Mouse (Mus musculus) urinary bladder, adult 18-20 months (tissue): Measurements from ENCODE around the gene Tagln2.

Experiments used
- DNase-seq, 2 experiments: peaks; one replicate each; pipeline ENCODE4 v3.0.0; 2022; ENCODE audit warnings: low spot score in 2 of 2, mixed read lengths in 2 of 2

Gene Tagln2

GRCm38 (mm10) chr1:172525027-172525764 is 25.3 kb downstream of the Tagln2 start:
- peak in 1 of 2 experiments; percentile 42 for DNase-seq

- DNase-seq: no peak
Measured at GRCm38 (mm10) chr1:172525971-172526370, 26.1 kb downstream of the Tagln2 start.

GRCm38 (mm10) chr1:172526380-172527081 is 26.7 kb downstream of the Tagln2 start:
- no peak for DNase-seq

GRCm38 (mm10) chr1:172527431-172527830 is 27.6 kb downstream of the Tagln2 start:
- DNase-seq: no peak

GRCm38 (mm10) chr1:172528701-172529100 is 28.9 kb downstream of the Tagln2 start:
- peak; percentile 85 to 86 for DNase-seq

- no peak for DNase-seq
Measured at GRCm38 (mm10) chr1:172530544-172531220, 30.8 kb downstream of the Tagln2 start.

- DNase-seq: peak in 1 of 2 experiments; percentile 55
Measured at GRCm38 (mm10) chr1:172532551-172532950, 32.7 kb downstream of the Tagln2 start.

- no peak for DNase-seq
Measured at GRCm38 (mm10) chr1:172535116-172535515, 35.3 kb downstream of the Tagln2 start.

GRCm38 (mm10) chr1:172539827-172540226 is 40.0 kb downstream of the Tagln2 start:
- peak in 1 of 2 experiments; percentile 45 for DNase-seq

- DNase-seq: no peak
Measured at GRCm38 (mm10) chr1:172540283-172540820, 40.5 kb downstream of the Tagln2 start.

GRCm38 (mm10) chr1:172546062-172546461 is 46.2 kb downstream of the Tagln2 start:
- no peak for DNase-seq

GRCm38 (mm10) chr1:172548501-172548900 is 48.7 kb downstream of the Tagln2 start:
- no peak for DNase-seq

GRCm38 (mm10) chr1:172549314-172549713 is 49.5 kb downstream of the Tagln2 start:
- DNase-seq: no peak

GRCm38 (mm10) chr1:172549717-172550116 is 49.9 kb downstream of the Tagln2 start:
- DNase-seq: no peak

- peak in 1 of 2 experiments; percentile 59 for DNase-seq
Measured at GRCm38 (mm10) chr1:172550551-172550951, 50.7 kb downstream of the Tagln2 start.

GRCm38 (mm10) chr1:172551009-172551408 is 51.2 kb downstream of the Tagln2 start:
- DNase-seq: no peak

- DNase-seq: no peak
Measured at GRCm38 (mm10) chr1:172552623-172553022, 52.8 kb downstream of the Tagln2 start.

- DNase-seq: no peak
Measured at GRCm38 (mm10) chr1:172555638-172556037, 55.8 kb downstream of the Tagln2 start, which contains the start of gene Vsig8. Gene Vsig8, plus strand, starts transcription at chr1:172555938.
